Mouse (Mus musculus): Measurements from ENCODE around the gene Klhl30. TPM values are rescaled to one million over a fixed set of nuclear protein-coding genes. Genes with fewer than 3 reads are reported as not detected.
A peak's percentile ranks its signal among the peaks of the same experiment; 100 is the strongest.

Gene Klhl30
- polyA plus RNA-seq, 1 experiment from 2014 or later = 0.62 TPM

- 43% methylated on average over 5 of the region's 5 CpGs for WGBS
- Histone ChIP-seq H3K4me3 (ENCODE audit: low read depth, low read length) (no peak overlapping the region), H3K9ac (replicated peaks; ENCODE audit: low read depth) (no peak overlapping the region), H3K4me2 (replicated peaks; ENCODE audit: low read depth, low read length) (no peak overlapping the region), H3K9me3 (ENCODE audit: low read length) (no peaks in the 10 kb centered on the region), H3K27ac (ENCODE audit: low read length) (no peak overlapping the region), H3K27me3 (replicated peaks; ENCODE audit: insufficient read depth, low read length) (no peaks in the 10 kb centered on the region), H3K4me1 (ENCODE audit: insufficient read depth, low read depth, low read length) (no peaks in the 10 kb centered on the region), H3K36me3 (ENCODE audit: insufficient read depth, low read length) (peaks cover 13% of the 10 kb centered on the region; the same call in 1 of the 2 replicates)
- ATAC-seq (peak; percentile 25; the same call in 1 of the 2 replicates), DNase-seq (ENCODE audit: low spot score) (no peak)
- TF ChIP-seq CTCF (IDR thresholded peaks at IDR 0.05) (no peak), EP300 (IDR thresholded peaks at IDR 0.05) (no peak)
These were observed 37.6 kb upstream of the Klhl30 start for GRCm38 (mm10) chr1:91313251-91313650.

- no peak for ATAC-seq
- no peak overlapping the region for H3K4me2 ChIP-seq (replicated peaks; ENCODE audit: low read depth, low read length)
- no peak overlapping the region for H3K27ac ChIP-seq (ENCODE audit: low read length)
- no peaks in the 10 kb centered on the region for H3K27me3 ChIP-seq (replicated peaks; ENCODE audit: insufficient read depth, low read length)
- H3K36me3 ChIP-seq (ENCODE audit: insufficient read depth, low read length) = no peaks in the 10 kb centered on the region
- 80% methylated on average over 6 of the region's 6 CpGs for WGBS
- H3K4me1 ChIP-seq (ENCODE audit: insufficient read depth, low read depth, low read length) = no peaks in the 10 kb centered on the region
- DNase-seq (ENCODE audit: low spot score) = no peak
- TF ChIP-seq EP300 (IDR thresholded peaks at IDR 0.05) (no peak), CTCF (IDR thresholded peaks at IDR 0.05) (no peak)
- no peaks in the 10 kb centered on the region for H3K9me3 ChIP-seq (ENCODE audit: low read length)
- no peak overlapping the region for H3K4me3 ChIP-seq (ENCODE audit: low read depth, low read length)
- no peak overlapping the region for H3K9ac ChIP-seq (replicated peaks; ENCODE audit: low read depth)
These were observed 33.2 kb upstream of the Klhl30 start for GRCm38 (mm10) chr1:91317656-91318055.

DNA sequence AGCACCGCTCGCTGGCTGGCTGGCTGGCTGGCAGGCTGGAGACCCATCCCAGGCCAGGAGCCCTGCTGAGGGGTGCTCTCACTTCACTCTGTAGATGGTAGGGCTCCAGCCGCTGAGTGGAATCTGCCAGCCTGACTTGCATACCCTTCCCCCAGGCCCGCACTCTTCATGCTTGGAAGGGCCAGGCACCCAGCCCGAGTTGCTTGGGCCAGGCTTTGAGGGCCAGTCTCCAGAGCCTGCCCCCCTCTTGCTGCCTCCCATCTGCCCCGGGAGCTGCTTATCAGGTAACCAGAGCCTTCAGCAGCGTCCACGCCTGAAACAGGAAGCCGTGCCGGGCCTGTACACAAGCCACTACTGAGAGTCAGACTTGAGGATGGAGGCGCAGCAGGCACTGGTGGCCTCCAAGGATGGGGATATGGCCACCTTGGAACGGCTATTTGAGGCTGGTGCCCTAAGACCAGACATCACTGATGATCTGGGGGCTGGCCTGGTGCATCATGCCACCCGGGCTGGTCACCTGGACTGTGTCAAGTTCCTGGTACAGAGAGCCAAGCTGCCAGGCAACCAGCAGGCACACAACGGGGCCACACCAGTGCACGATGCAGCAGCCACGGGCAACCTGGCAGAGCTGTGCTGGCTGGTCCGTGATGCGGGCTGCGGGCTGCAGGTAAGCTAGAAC is 28.9 kb upstream of the Klhl30 start, which contains the start of gene Espnl:
Gene Espnl (plus strand): TSS at position 316 of the 679 bp plus-strand sequence.
- ATAC-seq = no peak; the same call in 1 of the 2 replicates
- H3K27me3 ChIP-seq (replicated peaks; ENCODE audit: insufficient read depth, low read length) = no peaks in the 10 kb centered on the region
- TF ChIP-seq CTCF (IDR thresholded peaks at IDR 0.05) (no peak), EP300 (IDR thresholded peaks at IDR 0.05) (no peak)
- H3K27ac ChIP-seq (ENCODE audit: low read length) = no peak within 1 kb of the TSS
- no peaks in the 10 kb centered on the region for H3K4me1 ChIP-seq (ENCODE audit: insufficient read depth, low read depth, low read length)
- no peak for DNase-seq (ENCODE audit: low spot score)
- H3K4me2 ChIP-seq (replicated peaks; ENCODE audit: low read depth, low read length) = no peak within 1 kb of the TSS
- no peaks in the 10 kb centered on the region for H3K9me3 ChIP-seq (ENCODE audit: low read length)
- H3K36me3 ChIP-seq (ENCODE audit: insufficient read depth, low read length) = no peaks in the 10 kb centered on the region
- no peak within 1 kb of the TSS for H3K9ac ChIP-seq (replicated peaks; ENCODE audit: low read depth)
- WGBS = 48% methylated on average over 19 of the region's 19 CpGs
- H3K4me3 ChIP-seq (ENCODE audit: low read depth, low read length) = no peak within 1 kb of the TSS

GRCm38 (mm10) chr1:91324646-91325045 is 26.2 kb upstream of the Klhl30 start:
- H3K9me3 ChIP-seq (ENCODE audit: low read length) = no peaks in the 10 kb centered on the region
- no peak overlapping the region for H3K9ac ChIP-seq (replicated peaks; ENCODE audit: low read depth)
- DNase-seq (ENCODE audit: low spot score) (no peak), ATAC-seq (no peak)
- no peak overlapping the region for H3K27ac ChIP-seq (ENCODE audit: low read length)
- 65% methylated on average over 2 of the region's 2 CpGs for WGBS
- H3K4me1 ChIP-seq (ENCODE audit: insufficient read depth, low read depth, low read length) = no peaks in the 10 kb centered on the region
- H3K36me3 ChIP-seq (ENCODE audit: insufficient read depth, low read length) = no peaks in the 10 kb centered on the region
- H3K27me3 ChIP-seq (replicated peaks; ENCODE audit: insufficient read depth, low read length) = no peaks in the 10 kb centered on the region
- TF ChIP-seq CTCF (IDR thresholded peaks at IDR 0.05) (no peak), EP300 (IDR thresholded peaks at IDR 0.05) (no peak)
- H3K4me2 ChIP-seq (replicated peaks; ENCODE audit: low read depth, low read length) = no peak overlapping the region
- H3K4me3 ChIP-seq (ENCODE audit: low read depth, low read length) = no peak overlapping the region

GRCm38 (mm10) chr1:91325488-91326042 is 25.3 kb upstream of the Klhl30 start:
- 69% methylated on average over 4 of the region's 4 CpGs for WGBS
- no peaks in the 10 kb centered on the region for H3K36me3 ChIP-seq (ENCODE audit: insufficient read depth, low read length)
- no peak overlapping the region for H3K4me2 ChIP-seq (replicated peaks; ENCODE audit: low read depth, low read length)
- TF ChIP-seq CTCF (IDR thresholded peaks at IDR 0.05) (no peak), EP300 (IDR thresholded peaks at IDR 0.05) (no peak)
- no peaks in the 10 kb centered on the region for H3K9me3 ChIP-seq (ENCODE audit: low read length)
- no peak overlapping the region for H3K4me3 ChIP-seq (ENCODE audit: low read depth, low read length)
- ATAC-seq (no peak), DNase-seq (ENCODE audit: low spot score) (no peak)
- H3K27ac ChIP-seq (ENCODE audit: low read length) = no peak overlapping the region
- H3K4me1 ChIP-seq (ENCODE audit: insufficient read depth, low read depth, low read length) = no peaks in the 10 kb centered on the region
- H3K27me3 ChIP-seq (replicated peaks; ENCODE audit: insufficient read depth, low read length) = no peaks in the 10 kb centered on the region
- no peak overlapping the region for H3K9ac ChIP-seq (replicated peaks; ENCODE audit: low read depth)

DNA sequence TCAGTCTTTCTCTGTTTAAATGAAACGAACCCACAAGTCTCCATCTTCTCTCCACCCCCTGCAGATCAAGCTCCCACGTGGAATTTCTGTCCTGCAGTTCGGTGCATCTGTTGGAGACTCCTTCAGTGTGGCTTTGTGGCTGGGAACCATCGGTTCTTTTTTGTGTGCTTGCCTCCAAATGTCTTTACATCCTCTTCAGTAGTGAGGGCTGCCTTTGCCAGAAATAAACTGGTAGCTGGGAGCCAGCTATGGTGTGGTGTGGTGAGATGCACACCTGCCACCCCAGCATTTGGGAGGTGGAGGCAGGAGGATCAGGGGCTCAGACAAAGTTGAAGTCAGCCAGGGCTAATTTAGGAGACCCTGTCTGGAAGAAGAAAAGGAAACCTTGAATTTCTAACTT is 18.7 kb upstream of the Klhl30 start:
- no peak overlapping the region for H3K4me3 ChIP-seq (ENCODE audit: low read depth, low read length)
- no peak overlapping the region for H3K27ac ChIP-seq (ENCODE audit: low read length)
- ATAC-seq = no peak
- DNase-seq (ENCODE audit: low spot score) = no peak
- TF ChIP-seq CTCF (IDR thresholded peaks at IDR 0.05) (no peak), EP300 (IDR thresholded peaks at IDR 0.05) (no peak)
- H3K4me2 ChIP-seq (replicated peaks; ENCODE audit: low read depth, low read length) = no peak overlapping the region
- no peaks in the 10 kb centered on the region for H3K4me1 ChIP-seq (ENCODE audit: insufficient read depth, low read depth, low read length)
- H3K36me3 ChIP-seq (ENCODE audit: insufficient read depth, low read length) = no peaks in the 10 kb centered on the region
- WGBS = 47% methylated on average over 4 of the region's 4 CpGs
- no peaks in the 10 kb centered on the region for H3K9me3 ChIP-seq (ENCODE audit: low read length)
- no peak overlapping the region for H3K9ac ChIP-seq (replicated peaks; ENCODE audit: low read depth)
- H3K27me3 ChIP-seq (replicated peaks; ENCODE audit: insufficient read depth, low read length) = no peaks in the 10 kb centered on the region

Data from lung, postnatal 0 days (tissue).